8 mouse cellular contexts compared by ENCODE assay signal in the genomic region with DNA sequence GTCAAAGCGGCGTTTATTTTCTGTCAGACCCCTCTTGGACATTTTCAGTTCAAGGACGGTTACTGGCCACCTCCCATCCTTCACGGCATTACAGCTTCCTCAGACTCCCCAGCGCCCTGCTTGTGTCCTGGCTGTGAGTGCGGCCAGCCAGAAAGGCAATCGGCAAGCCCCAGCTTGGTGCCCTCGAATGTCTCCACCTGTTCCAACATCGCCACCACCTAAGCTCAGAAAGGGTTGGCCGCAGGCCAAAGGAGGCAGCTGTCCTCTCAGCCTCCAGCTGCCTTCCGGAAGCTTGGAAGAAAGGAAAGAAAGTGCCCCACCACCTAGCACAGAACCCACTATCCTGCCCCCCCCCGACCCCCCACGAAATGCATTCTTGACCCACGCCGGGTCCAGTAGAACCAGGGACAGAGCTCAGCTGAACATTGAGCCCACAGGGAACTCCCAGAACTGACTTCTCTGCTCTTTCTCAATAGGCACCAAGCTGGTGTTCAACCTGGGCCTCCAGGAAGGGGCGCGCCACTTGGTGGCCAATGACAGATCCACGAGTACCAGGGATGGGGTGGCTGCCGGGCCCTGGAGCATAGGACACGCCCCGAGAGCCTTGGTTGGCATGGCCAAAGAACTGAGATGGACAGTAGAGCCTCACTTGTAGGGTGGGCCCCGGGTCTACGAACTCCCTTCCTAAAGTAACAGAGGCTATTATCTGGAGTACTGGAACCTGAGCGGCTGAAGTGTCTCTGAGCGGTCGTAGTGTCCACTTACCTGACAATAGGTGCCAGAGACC. TPM values are rescaled to one million over a fixed set of nuclear protein-coding genes. Genes with fewer than 3 reads are reported as not detected.
DNase-seq lines count a peak whose midpoint lies in the region; ATAC-seq and TF ChIP-seq lines count a peak whose summit lies in the region.

No protein-coding gene starts in this region.

- no peaks in the 10 kb centered on the region for H3K9me3 ChIP-seq in embryonic facial prominence, embryonic 11.5 days (replicated peaks; ENCODE audit: control insufficient read depth, low read length)
- H3K9me3 ChIP-seq in intestine, embryonic 16.5 days (ENCODE audit: control insufficient read depth, low read length): no peaks in the 10 kb centered on the region
- no peaks in the 10 kb centered on the region for H3K9me3 ChIP-seq in liver, embryonic 16.5 days (replicated peaks; ENCODE audit: control insufficient read depth, low read length)

- peaks cover 13% of the 10 kb centered on the region for H3K27me3 ChIP-seq in embryonic facial prominence, embryonic 11.5 days (ENCODE audit: control insufficient read depth, insufficient read depth, low read length)
- peaks cover 20% of the 10 kb centered on the region for H3K27me3 ChIP-seq in intestine, embryonic 16.5 days (replicated peaks; ENCODE audit: control insufficient read depth, insufficient read depth, low read length)
- peaks cover 24% of the 10 kb centered on the region for H3K27me3 ChIP-seq in liver, embryonic 16.5 days (ENCODE audit: control insufficient read depth, insufficient read depth, low read depth, low read length)
- peaks cover 10% of the 10 kb centered on the region; the same call in 1 of the 2 replicates for H3K27me3 ChIP-seq in small intestine, adult 2 months (ENCODE audit: control insufficient read depth, insufficient read depth, low read length)

- H3K9ac ChIP-seq in embryonic facial prominence, embryonic 11.5 days (replicated peaks; ENCODE audit: low read length): peak overlapping the region; percentile 47; the same call in 1 of the 2 replicates
- no peak overlapping the region for H3K9ac ChIP-seq in intestine, embryonic 16.5 days (ENCODE audit: low read depth, low read length)
- H3K9ac ChIP-seq in liver, embryonic 16.5 days (ENCODE audit: low read depth, low read length): no peak overlapping the region

- no peak for TF ChIP-seq CTCF in small intestine, adult 2 months (IDR thresholded peaks at IDR 0.05; ENCODE audit: extremely low read depth, insufficient read length, insufficient replicate concordance, low read depth, low read length)

- 12% methylated on average over 26 of the region's 26 CpGs for WGBS in embryonic facial prominence, embryonic 11.5 days
- 12% methylated on average over 26 of the region's 26 CpGs for WGBS in intestine, embryonic 16.5 days
- 13% methylated on average over 26 of the region's 26 CpGs for WGBS in liver, embryonic 16.5 days (ENCODE audit: insufficient replicate concordance)
- 16% methylated on average over 26 of the region's 26 CpGs for WGBS in small intestine, adult 2 months

- peaks cover 2% of the 10 kb centered on the region; the same call in 1 of the 2 replicates for H3K4me1 ChIP-seq in embryonic facial prominence, embryonic 11.5 days (ENCODE audit: control insufficient read depth, insufficient read depth, low read length)
- peaks cover 11% of the 10 kb centered on the region for H3K4me1 ChIP-seq in intestine, embryonic 16.5 days (ENCODE audit: control insufficient read depth, insufficient read depth, low read length)
- H3K4me1 ChIP-seq in liver, embryonic 16.5 days (ENCODE audit: control insufficient read depth, low read depth, low read length): peaks cover 3% of the 10 kb centered on the region; the same call in 1 of the 2 replicates
- peaks cover 5% of the 10 kb centered on the region for H3K4me1 ChIP-seq in small intestine, adult 2 months (ENCODE audit: control insufficient read depth, insufficient read depth, insufficient read length, low read length)

- no peaks in the 10 kb centered on the region for H3K36me3 ChIP-seq in embryonic facial prominence, embryonic 11.5 days (replicated peaks; ENCODE audit: control insufficient read depth, insufficient read depth, low read depth, low read length)
- no peaks in the 10 kb centered on the region for H3K36me3 ChIP-seq in intestine, embryonic 16.5 days (ENCODE audit: control insufficient read depth, insufficient read depth, low read length)
- H3K36me3 ChIP-seq in liver, embryonic 16.5 days (ENCODE audit: control insufficient read depth, insufficient read depth): no peaks in the 10 kb centered on the region
- no peaks in the 10 kb centered on the region for H3K36me3 ChIP-seq in small intestine, adult 2 months (ENCODE audit: control insufficient read depth, insufficient read depth, low read length)

- H3K4me2 ChIP-seq in embryonic facial prominence, embryonic 11.5 days (ENCODE audit: low read depth, low read length): peak overlapping the region; percentile 97
- peak overlapping the region; percentile 88 for H3K4me2 ChIP-seq in intestine, embryonic 16.5 days (ENCODE audit: low read depth, low read length)
- peak overlapping the region; percentile 53; the same call in 1 of the 2 replicates for H3K4me2 ChIP-seq in liver, embryonic 16.5 days (ENCODE audit: low read depth, low read length)

- ATAC-seq in embryonic facial prominence, embryonic 11.5 days (replicated peaks; ENCODE audit: insufficient number of reproducible peaks, low FRiP score, low TSS enrichment, low read depth): peak; percentile 36
- peak; percentile 20 for ATAC-seq in intestine, embryonic 16.5 days
- no peak for ATAC-seq in liver, embryonic 16.5 days (ENCODE audit: low read depth)

- DNase-seq in gastrocnemius, postnatal 10 days: peak; percentile 21
- no peak for DNase-seq in gastrocnemius, postnatal 25 days
- DNase-seq in R1 (ENCODE audit: low read depth, low spot score): peak; percentile 33
- no peak for DNase-seq in embryonic facial prominence, embryonic 11.5 days (ENCODE audit: low spot score)
- DNase-seq in spleen, postnatal 14 days (ENCODE audit: low spot score in 2 of 2): no peak

- no peak overlapping the region for H3K27ac ChIP-seq in embryonic facial prominence, embryonic 11.5 days (replicated peaks; ENCODE audit: low read depth, low read length)
- H3K27ac ChIP-seq in intestine, embryonic 16.5 days (ENCODE audit: low read length): no peak overlapping the region
- no peak overlapping the region for H3K27ac ChIP-seq in liver, embryonic 16.5 days (ENCODE audit: low read length)
- no peak overlapping the region for H3K27ac ChIP-seq in small intestine, adult 2 months (ENCODE audit: insufficient read depth, low read depth, low read length)

- H3K4me3 ChIP-seq in embryonic facial prominence, embryonic 11.5 days (ENCODE audit: low read depth, low read length): peak overlapping the region; percentile 56
- H3K4me3 ChIP-seq in intestine, embryonic 16.5 days (ENCODE audit: low read length): peak overlapping the region; percentile 53
- peak overlapping the region; percentile 24; the same call in 1 of the 2 replicates for H3K4me3 ChIP-seq in liver, embryonic 16.5 days (ENCODE audit: low read depth, low read length)
- H3K4me3 ChIP-seq in small intestine, adult 2 months (ENCODE audit: low read depth, low read length): peak overlapping the region; percentile 43

- no peak for TF ChIP-seq POLR2A in small intestine, adult 2 months (IDR thresholded peaks at IDR 0.05; ENCODE audit: low read depth, low read length)

RNA-seq across cellular contexts. Expression of gene Dner, which starts 1.1 kb away (rescaled TPM):
- 1 to 10 TPM; 1.9 to 2.1 TPM for total RNA-seq in gastrocnemius, postnatal 10 days (2021)
- under 1 TPM in 1 of 2 experiments, not detected in 1; 0.23 TPM for total RNA-seq in gastrocnemius, postnatal 25 days (2021)
- 6.6 and 7.7 TPM in 2 replicates for polyA plus RNA-seq in embryonic facial prominence, embryonic 11.5 days (2014; fragmentation: Nextera tagmentation; extraction: Ambion mirVana)
- 2.4 and 3.4 TPM in 2 replicates for polyA plus RNA-seq in intestine, embryonic 16.5 days (2015; fragmentation: Nextera tagmentation; extraction: Ambion mirVana)
- 0.04 and 0.05 TPM in 2 replicates for polyA plus RNA-seq in liver, embryonic 16.5 days (2015; fragmentation: Nextera tagmentation; extraction: Ambion mirVana)
- polyA plus RNA-seq in small intestine, adult 2 months (2012; rRNA removed): 1.5 and 3.3 TPM in 2 replicates

Comparison
In these comparisons a context has a peak if more than half of its experiments do, and no peak if none do; other contexts are left out.
1. DNase-seq: peak in gastrocnemius, postnatal 10 days (single experiment) and R1 (single experiment); none in gastrocnemius, postnatal 25 days (single experiment), embryonic facial prominence, embryonic 11.5 days (single experiment) and spleen, postnatal 14 days (0 of 2).
2. Peak in every context shown above with its lines, with median percentiles within 50 percentile points of each other: H3K4me2 ChIP-seq and H3K4me3 ChIP-seq.